Mouse (Mus musculus) subcutaneous adipose tissue, adult 2 months (tissue): Measurements from ENCODE around the gene Tmem108. TPM values are rescaled to one million over a fixed set of nuclear protein-coding genes. Genes with fewer than 3 reads are reported as not detected.

Source experiments
- polyA plus RNA-seq: library from polyadenylated mRNA; depleted of rRNA; stranded (reverse); fragments of >200 nt; gene quantifications from 2 replicates; pipeline ENCODE4 v1.2.3, GENCODE M21; 2012; ENCODE audit warnings: low replicate concordance; rRNA removed

The Tmem108 gene
- polyA plus RNA-seq, result 0.67 and 7.2 TPM in 2 replicates

GRCm38 (mm10) chr9:103761647-103762084, at the start of gene Tmem108:
Gene Tmem108 (minus strand): TSS chr9:103761837.

GRCm38 (mm10) chr9:103480044-103480576, 281.5 kb downstream of the Tmem108 start, which contains the start of gene Bfsp2:
Gene Bfsp2 (minus strand): TSS chr9:103480420.

Other genes with a start within 250 kb of the Tmem108 start
- gene Nphp3, start 240.7 kb upstream of the Tmem108 start, polyA plus RNA-seq, result 12.3 and 12.5 TPM in 2 replicates